Mouse (Mus musculus) heart, postnatal 10 days (tissue): Measurements from ENCODE around the gene 4930524B15Rik. TPM values are rescaled to one million over a fixed set of nuclear protein-coding genes. Genes with fewer than 3 reads are reported as not detected.
"Not testable (repeated sequence)": the region's sequence is repeated elsewhere in the genome, so short reads cannot be mapped to it uniquely, and the experiment has no call there.

ENCODE experiments used
- DNase-seq, 2 experiments: peaks; one replicate each; pipeline ENCODE4 v3.0.0; 2021
- intact Hi-C: fragments of 180-260 bp; cut with DNase I; formaldehyde crosslinking; loops from one replicate; pipeline ENCODE4 v1.15.1; 2025
- total RNA-seq, 2 experiments: library from RNA; stranded (reverse); gene quantifications; 2 replicates each; pipeline ENCODE4 v1.2.3; 2021

The 4930524B15Rik gene
- total RNA-seq, 2 experiments from 2014 or later = not detected

DNA sequence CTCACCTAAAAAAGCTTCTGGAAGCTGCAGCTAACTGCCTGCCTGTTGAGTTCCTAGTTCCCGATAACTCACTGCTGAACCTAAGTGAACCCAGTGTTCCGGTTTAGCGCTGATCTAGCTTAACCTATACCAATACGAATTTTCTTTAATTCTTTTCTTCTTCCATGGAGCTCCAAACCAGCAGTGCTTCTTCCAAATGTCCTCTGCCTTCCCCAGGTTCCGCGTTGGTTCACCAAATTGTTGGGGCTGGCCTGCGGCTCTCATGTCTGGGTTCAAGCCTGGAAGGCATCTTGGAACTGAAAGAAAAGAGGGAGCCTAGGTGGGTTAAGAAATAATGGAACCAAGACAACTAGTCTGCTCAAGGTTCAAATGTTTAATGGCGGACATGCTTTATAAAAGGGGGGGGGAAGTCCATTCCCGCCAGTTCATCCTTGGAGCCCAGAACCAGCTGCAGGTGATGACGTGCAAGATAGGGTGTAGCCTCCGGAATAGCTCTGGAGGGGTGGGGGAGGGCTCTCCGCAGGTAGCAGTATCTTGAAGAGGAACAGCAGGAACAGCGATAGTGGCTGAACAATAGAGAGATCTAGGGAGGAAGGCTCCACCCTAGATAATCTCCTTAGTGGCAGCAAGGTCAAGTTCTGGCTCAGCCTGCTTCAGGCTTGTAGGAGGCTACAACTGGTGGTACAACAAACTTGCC, 17.0 kb downstream of the 4930524B15Rik start:
- DNase-seq, intact Hi-C loops: not testable (repeated sequence)

- intact Hi-C loops = no loop called here
- DNase-seq = no peak
Observed at GRCm38 (mm10) chr11:31983249-31983648, 17.9 kb downstream of the 4930524B15Rik start.

- intact Hi-C loops = no loop called here
- no peak for DNase-seq
Observed at GRCm38 (mm10) chr11:31984786-31985185, 19.4 kb downstream of the 4930524B15Rik start.

DNA sequence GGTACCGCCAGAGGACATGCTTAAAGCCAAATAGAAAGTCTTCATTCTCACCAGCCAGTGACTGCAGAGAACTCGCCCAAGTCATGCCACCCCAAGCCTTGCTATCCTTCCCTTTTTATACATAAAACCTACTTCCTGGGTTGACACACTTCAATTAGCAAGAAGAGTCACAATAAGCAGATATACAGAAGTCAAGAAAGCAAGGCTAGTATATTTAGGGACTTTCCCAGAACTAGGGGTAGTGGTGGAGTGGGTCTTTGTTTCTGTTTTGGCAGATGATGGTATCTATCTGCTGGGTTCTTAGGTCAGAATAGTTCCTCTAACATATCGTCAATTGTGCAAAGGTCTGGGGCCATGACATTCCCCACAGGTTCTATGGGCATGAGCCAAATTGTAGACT, 27.1 kb downstream of the 4930524B15Rik start:
- intact Hi-C loops = no loop called here
- DNase-seq = no peak

DNA sequence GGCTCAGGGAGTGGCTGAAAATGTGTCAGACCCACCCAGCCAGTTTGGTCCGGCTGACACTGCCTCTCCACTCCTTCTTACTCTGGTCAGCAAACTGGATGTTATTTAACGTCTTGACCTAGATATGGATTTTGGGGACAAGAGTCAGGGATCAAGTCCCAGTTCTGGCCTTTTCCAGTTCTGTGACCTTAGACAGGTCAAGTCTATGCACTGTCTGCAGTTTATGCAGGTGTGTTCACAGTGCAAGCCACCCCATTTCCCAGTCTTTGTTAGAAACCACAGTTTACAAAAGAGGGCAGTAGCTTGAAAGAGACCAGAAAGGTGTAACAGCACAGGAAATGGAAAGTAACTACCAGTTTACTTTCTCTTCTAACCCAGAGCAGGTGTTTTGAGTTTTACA, 34.3 kb downstream of the 4930524B15Rik start:
- intact Hi-C loops = loop anchor here (1.0 kb wide), 1 partner anchor 163 kb away; no protein-coding TSS in a partner anchor

DNA sequence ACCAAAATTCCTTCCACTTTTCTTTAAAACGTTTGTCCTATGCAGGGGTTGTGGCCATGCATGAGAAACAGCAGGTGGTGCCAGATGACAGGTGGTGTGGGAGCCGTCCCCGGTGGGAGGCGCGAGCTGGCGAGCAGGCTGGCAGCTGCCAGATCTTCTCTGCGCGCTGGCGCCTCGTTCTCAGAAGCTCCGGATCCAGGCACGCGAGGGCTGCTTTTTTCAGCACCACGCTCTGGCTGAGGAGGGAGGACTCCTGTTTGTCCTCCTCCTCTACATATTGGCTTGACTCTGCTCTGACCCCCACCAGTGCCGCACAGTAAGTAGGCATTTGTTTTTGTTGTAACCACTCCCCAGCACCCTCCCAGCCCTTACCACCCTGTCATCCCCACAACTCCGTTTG, 34.9 kb downstream of the 4930524B15Rik start, which contains the start of gene Nsg2:
Gene Nsg2, plus strand, starts transcription at position 183 of the 400 bp plus-strand sequence.
- intact Hi-C loops = loop anchor here (1.0 kb wide), 1 partner anchor 162 kb away; no protein-coding TSS in a partner anchor
- DNase-seq = peak; percentile 79 to 81

More for the DNA sequence above, 34.3 kb downstream of the 4930524B15Rik start:
- DNase-seq = no peak

DNA sequence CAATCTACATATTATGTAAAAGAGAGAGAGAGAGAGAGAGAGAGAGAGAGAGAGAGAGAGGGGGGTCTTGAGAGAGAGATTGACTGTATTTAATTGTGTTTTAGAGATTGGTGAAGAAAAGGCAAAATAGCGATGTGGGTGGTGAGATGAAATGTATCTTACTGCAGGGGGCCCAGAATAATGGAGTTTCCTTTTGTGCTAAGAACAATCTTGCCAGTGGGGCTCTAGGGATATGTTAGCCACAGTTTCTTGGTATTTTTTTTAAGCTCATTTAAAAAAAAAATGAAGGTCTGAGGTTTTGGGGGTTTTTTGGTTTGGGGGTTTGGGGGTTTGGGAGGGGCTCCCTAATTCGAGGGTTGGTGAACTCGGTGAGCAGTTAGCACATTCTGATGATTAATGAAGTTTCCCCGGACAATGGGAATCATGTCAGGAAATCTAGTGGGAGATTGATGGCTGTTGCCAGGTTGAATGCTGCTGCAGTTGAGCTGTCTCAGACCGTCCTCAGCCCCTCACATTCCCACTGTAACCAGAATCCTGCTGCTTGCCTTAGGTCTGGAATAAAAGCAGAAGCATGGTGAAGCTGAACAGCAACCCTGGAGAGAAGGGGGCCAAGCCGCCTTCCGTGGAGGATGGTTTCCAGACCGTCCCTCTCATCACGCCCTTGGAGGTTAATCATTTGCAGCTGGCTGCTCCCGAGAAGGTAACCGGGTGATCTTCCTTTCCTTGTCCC, 36.0 kb downstream of the 4930524B15Rik start:
- intact Hi-C loops = no loop called here
- no peak for DNase-seq

- no peak for DNase-seq
- intact Hi-C loops = no loop called here
Observed at GRCm38 (mm10) chr11:32002670-32003072, 37.3 kb downstream of the 4930524B15Rik start.

DNA sequence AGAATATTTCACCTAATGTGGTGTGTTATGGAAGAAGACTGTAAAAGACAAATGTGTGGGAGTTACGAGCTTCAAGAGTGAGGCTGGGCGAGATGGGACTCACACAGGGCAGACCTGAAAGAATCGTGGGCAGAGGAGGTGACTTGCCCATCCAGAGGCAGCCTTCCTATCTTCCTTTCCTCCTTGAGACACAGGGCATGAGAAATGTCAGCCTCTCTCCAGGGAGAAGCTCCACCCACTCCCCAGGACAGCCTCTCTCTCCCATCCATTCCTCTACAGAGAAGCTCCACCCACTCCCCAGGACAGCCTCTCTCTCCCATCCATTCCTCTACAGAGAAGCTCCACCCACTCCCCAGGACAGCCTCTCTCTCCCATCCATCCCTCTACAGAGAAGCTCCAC, 42.7 kb downstream of the 4930524B15Rik start:
- DNase-seq, intact Hi-C loops: not testable (repeated sequence)

GRCm38 (mm10) chr11:32008852-32009251, 43.5 kb downstream of the 4930524B15Rik start:
- intact Hi-C loops = no loop called here
- no peak for DNase-seq

GRCm38 (mm10) chr11:32009961-32010662, 44.7 kb downstream of the 4930524B15Rik start:
- intact Hi-C loops = no loop called here
- DNase-seq = peak; percentile 13 to 18

DNA sequence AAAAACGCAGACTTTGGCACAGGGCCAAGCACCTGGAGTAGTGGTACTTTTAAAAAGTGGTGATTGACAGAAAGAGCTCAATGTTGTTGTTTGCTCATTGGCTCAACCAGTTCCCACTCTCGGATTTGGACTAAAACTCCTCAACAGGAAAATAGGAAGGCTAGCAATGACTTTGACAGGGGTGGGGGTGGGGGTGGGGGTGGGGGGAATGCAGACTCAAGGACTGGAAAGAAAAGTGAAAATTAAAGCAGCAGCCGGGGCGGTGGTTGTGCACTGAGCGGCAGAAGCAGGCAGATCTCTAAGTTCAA, 45.2 kb downstream of the 4930524B15Rik start:
- no peak for DNase-seq
- intact Hi-C loops = no loop called here

- no peak for DNase-seq
- intact Hi-C loops = no loop called here
Observed at GRCm38 (mm10) chr11:32011867-32012603, 46.6 kb downstream of the 4930524B15Rik start.

DNA sequence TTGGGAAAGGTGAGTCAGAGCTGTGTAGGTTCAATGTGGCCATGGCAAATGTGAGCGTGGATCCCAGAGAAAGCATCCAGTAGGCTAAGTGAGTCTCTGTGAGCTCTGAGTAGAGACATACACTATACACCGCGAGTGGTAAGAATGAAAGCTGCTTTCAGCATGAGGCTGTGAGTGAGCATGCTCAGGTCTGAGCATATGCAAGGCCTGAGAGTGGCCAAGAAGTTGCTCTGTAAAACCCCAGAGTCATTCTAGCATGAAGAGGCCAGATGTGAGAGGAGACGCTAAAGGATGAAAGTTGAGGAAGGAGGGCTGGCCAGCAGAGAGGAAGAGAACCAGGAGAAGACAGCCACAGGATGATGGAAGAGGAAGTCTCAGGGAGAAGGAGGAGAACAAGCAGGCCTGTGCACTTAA, 47.6 kb downstream of the 4930524B15Rik start:
- intact Hi-C loops = no loop called here

GRCm38 (mm10) chr11:32013561-32013960, 48.2 kb downstream of the 4930524B15Rik start:
- intact Hi-C loops = no loop called here
- DNase-seq = no peak

More for the DNA sequence above, 47.6 kb downstream of the 4930524B15Rik start:
- no peak for DNase-seq

GRCm38 (mm10) chr11:32018201-32018600, 52.8 kb downstream of the 4930524B15Rik start:
- intact Hi-C loops = no loop called here
- DNase-seq = no peak

DNA sequence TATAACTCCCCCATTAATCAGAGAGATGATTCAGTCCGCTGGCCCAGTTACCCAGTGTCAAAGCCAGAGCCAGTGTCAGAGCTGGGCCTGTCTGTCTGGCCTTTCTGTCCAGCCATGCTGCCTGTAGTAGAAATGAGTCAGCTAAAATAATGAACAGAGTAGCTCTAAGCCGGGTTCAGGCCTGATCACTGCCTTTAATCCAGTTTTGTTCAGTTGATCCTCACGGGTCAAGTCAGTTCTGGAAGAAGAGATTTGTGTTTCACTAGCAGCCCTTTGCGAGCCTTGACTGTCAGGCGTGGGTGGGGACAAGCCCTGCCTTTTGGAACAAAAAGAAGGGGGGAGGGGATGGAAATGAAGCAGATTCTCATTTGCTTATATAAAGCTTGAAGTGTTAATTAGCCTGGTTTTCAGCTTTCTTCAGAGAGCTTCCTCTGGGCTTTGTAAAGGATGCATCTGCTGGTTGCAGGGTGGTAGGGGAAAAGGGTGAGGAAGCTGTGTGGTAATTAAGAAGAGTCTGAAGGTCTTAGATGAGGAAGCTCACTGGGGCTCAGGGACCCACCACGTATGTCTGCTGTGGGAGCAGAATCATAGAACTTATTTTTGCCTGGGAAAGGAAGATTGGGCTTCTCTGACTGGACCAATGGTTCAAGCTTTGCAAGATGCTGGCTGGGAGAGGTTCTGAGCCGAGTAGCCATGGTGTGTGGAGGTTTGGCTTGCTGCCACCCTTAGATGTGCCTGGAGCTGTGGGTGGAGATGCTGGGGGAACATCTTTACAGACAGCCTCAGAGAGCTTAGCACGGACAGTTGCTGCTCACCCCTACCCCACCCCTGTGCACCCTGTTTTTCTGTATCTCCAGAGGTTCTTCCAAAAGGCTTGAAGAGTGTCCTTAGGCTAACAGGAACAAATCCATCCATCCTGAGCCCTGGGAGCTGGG, 54.9 kb downstream of the 4930524B15Rik start:
- intact Hi-C loops = no loop called here
- DNase-seq = peak; percentile 29 to 35

DNA sequence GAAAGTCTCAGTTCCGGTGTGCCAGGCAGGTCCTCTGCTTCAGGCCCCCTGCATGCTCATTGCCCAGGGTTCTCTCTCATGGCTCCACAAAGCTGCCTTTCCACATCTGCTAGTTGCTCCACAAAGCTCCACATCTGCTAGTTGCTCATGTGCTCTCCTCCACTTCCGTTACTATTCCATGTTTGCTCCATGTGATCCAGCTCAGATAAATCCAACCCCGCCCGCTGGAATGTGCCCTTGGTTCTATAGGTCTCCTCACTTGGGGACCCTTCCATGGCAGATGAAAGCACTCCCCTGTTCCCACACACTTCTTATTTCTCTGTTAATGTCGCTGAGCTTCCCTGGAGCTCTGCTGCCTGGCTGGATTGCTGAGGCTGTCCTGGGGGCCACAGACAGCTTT, 61.2 kb downstream of the 4930524B15Rik start:
- intact Hi-C loops = no loop called here
- no peak for DNase-seq

DNA sequence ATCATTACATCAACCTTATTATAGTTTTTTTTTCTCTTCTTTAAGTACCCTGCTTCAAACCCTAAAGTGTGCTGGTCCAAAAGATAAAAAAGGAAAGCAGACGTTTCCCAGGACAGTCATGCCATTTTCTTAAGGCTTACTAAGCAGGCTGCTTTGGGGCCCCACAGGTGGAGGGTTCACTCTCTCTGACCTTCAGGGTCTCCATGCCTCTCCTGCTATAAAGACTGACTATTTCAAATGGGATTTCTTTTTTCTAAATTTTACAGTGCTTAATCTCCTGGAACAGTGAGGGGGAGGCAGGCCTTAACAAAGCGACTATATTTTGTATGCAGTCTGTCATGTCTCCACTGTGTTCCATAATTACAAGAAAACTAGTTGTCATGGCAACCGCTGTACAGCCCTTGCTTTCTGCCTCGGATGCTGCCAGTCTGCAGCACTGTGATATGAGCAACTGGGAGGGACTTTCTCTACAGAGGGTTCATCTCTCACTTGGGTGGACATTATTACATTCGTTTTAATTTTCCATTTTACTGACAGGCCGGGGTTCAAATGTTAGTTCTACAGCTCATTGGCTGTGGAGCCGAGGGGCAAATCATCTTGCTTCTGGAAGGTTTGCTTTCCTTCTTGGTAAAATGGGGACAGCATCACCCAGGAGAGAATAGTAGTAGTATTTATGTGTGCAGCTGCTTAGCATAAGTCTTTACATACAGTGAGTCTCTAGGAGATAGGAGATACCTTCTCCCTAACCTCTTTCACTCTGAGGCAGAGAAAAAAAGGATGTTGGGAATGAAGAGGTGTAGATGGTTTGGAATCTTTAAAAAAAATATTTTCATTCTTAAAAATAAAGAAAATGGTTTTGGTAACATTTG, 62.3 kb downstream of the 4930524B15Rik start:
- no peak for DNase-seq
- intact Hi-C loops = no loop called here
